In the genomic region with DNA sequence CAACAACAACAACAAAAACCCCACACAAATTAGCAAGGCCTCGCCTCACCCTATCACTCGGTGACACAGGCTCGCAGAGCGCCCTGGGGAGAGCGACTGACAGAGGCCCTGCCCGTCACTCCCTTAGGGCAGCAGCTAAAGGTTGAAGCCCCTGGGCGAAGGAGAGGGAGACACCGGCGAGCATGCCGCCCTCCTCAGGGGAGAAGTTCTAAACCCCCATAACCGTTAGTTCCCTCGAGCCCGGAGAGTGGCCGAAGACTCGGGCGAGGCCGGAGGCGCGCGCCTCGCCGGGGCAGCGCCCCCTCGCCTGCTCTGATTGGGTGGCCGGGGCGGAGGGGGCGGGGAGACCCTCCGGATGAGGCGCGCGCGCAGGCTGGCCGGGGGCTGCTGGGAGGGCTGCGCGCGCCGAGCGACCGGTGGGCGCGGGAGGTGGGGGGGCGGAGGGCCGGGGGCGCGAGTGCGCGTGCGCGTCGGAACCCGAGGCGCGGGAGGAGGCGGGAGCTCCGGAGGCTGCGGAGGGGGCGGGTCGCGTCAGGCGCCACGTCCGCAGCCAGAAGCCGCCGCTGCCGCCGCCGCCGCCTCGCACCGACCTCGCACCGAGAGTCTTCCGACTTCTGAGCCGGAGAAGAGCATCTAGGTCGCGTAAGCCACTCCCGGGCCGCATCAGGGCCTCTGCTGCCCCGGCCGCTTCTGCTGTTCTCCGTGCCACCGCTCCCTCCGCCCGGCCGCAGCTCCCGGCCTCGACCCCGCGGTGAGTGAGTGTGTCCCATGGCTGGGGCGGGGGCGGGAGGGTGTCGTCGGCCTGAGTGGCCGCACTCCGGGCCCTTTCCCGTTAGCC, we compare ENCODE assay signal across 8 mouse cellular contexts. TPM values are rescaled to one million over a fixed set of nuclear protein-coding genes. Genes with fewer than 3 reads are reported as not detected.
DNase-seq lines count a peak whose midpoint lies in the region; ATAC-seq lines count a peak whose summit lies in the region.

A gene (minus strand): TSS at position 249 of the 838 bp plus-strand sequence.
A gene (plus strand): TSS at position 381 of the 838 bp plus-strand sequence.

- peak; percentile 61 to 62 for DNase-seq in CD8-positive naive resting alpha-beta T cell, adult 2 months (ENCODE audit: low read depth in 2 of 2, low spot score in 2 of 2)
- DNase-seq in c-Kit-negative CD71-positive TER-119-positive erythroid progenitor cells, embryonic 14.5 days (ENCODE audit: low read depth, low spot score) = peak; percentile 55
- DNase-seq in fibroblast of lung, adult 2 months (ENCODE audit: low read depth) = peak; percentile 51
- DNase-seq in kidney, postnatal 10 days = peak; percentile 95
- peak; percentile 89 for DNase-seq in naive thymus-derived CD4-positive, alpha-beta T cell, adult 2 months (ENCODE audit: low read depth)
- peak; percentile 89 for DNase-seq in splenic B cell, adult 2 months (ENCODE audit: low read depth, low spot score)

- H3K4me1 ChIP-seq in heart, embryonic 14.5 days (ENCODE audit: control insufficient read depth in 2 of 2, insufficient read depth in 2 of 2, low read length in 2 of 2) = peaks cover 0 to 18% of the 10 kb centered on the region in 2 experiments; a peak in 2 of 4 replicates
- H3K4me1 ChIP-seq in liver, embryonic 12.5 days = peaks cover 19% of the 10 kb centered on the region

- H3K4me2 ChIP-seq in heart, embryonic 14.5 days (ENCODE audit: low read length) = peak within 1 kb of the TSS; percentile 81
- peak within 1 kb of the TSS; percentile 99 for H3K4me2 ChIP-seq in liver, embryonic 12.5 days

- ATAC-seq in heart, embryonic 14.5 days (ENCODE audit: insufficient number of reproducible peaks, insufficient read depth, low FRiP score, low read depth) = peak; percentile 97
- peak; percentile 92 for ATAC-seq in liver, embryonic 12.5 days

- H3K9ac ChIP-seq in heart, embryonic 14.5 days (ENCODE audit: low read length) = peak within 1 kb of the TSS; percentile 97
- peak within 1 kb of the TSS; percentile 96 for H3K9ac ChIP-seq in liver, embryonic 12.5 days

- no peaks in the 10 kb centered on the region for H3K9me3 ChIP-seq in heart, embryonic 14.5 days (ENCODE audit: control insufficient read depth, low read length)
- H3K9me3 ChIP-seq in liver, embryonic 12.5 days (replicated peaks) = no peaks in the 10 kb centered on the region

- no peaks in the 10 kb centered on the region for H3K36me3 ChIP-seq in heart, embryonic 14.5 days (ENCODE audit: control insufficient read depth, insufficient read depth, low read length)
- no peaks in the 10 kb centered on the region for H3K36me3 ChIP-seq in liver, embryonic 12.5 days
- no peaks in the 10 kb centered on the region for H3K36me3 ChIP-seq in splenic B cell, adult 2 months (ENCODE audit: control insufficient read depth, insufficient read depth, low read length, poor library complexity, severe bottlenecking)

- WGBS in heart, embryonic 14.5 days = under 1% methylated on average over 82 of the region's 96 CpGs
- WGBS in liver, embryonic 12.5 days (ENCODE audit: insufficient replicate concordance) = under 1% methylated on average over 90 of the region's 96 CpGs

- peak within 1 kb of the TSS; percentile 91 to 94 for H3K27ac ChIP-seq in heart, embryonic 14.5 days (replicated peaks in 1 of 2; ENCODE audit: control insufficient read depth in 1 of 2, insufficient read depth in 1 of 2, low read depth in 2 of 2, low read length in 2 of 2)
- peak within 1 kb of the TSS; percentile 91 for H3K27ac ChIP-seq in liver, embryonic 12.5 days

- no peaks in the 10 kb centered on the region for H3K27me3 ChIP-seq in heart, embryonic 14.5 days (ENCODE audit: control insufficient read depth, insufficient read depth, low read length)
- no peaks in the 10 kb centered on the region for H3K27me3 ChIP-seq in liver, embryonic 12.5 days (replicated peaks)
- no peaks in the 10 kb centered on the region for H3K27me3 ChIP-seq in splenic B cell, adult 2 months (ENCODE audit: control insufficient read depth, insufficient read depth, low read length, poor library complexity, severe bottlenecking)

- H3K4me3 ChIP-seq in heart, embryonic 14.5 days (ENCODE audit: control insufficient read depth in 1 of 2, insufficient read depth in 1 of 2, low read depth in 1 of 2, low read length in 2 of 2) = peak within 1 kb of the TSS; percentile 94 to 97
- peak within 1 kb of the TSS; percentile 92 for H3K4me3 ChIP-seq in liver, embryonic 12.5 days

RNA-seq across cellular contexts. Expression of the first gene that starts in this region (rescaled TPM):
- 1.6 and 1.9 TPM in 2 replicates for polyA plus RNA-seq in heart, embryonic 14.5 days (2014; fragmentation: Nextera tagmentation; extraction: Ambion mirVana)
- 0.38 and 0.67 TPM in 2 replicates for polyA plus RNA-seq in liver, embryonic 12.5 days (2016; fragmentation: Nextera tagmentation; extraction: Ambion mirVana)

RNA-seq across cellular contexts. Expression of the second gene that starts in this region (rescaled TPM):
- polyA plus RNA-seq in heart, embryonic 14.5 days (2014; fragmentation: Nextera tagmentation; extraction: Ambion mirVana) = 50.1 and 52.9 TPM in 2 replicates
- polyA plus RNA-seq in liver, embryonic 12.5 days (2016; fragmentation: Nextera tagmentation; extraction: Ambion mirVana) = 24.7 and 25.0 TPM in 2 replicates

Comparison
In these comparisons a context has a peak if more than half of its experiments do, and no peak if none do; other contexts are left out.
1. Peak in every context shown above with its lines: DNase-seq, ATAC-seq, H3K4me3 ChIP-seq and H3K27ac ChIP-seq.